Mouse (Mus musculus) neutrophil, adult 65 days (primary cell): Measurements from ENCODE around the gene 4930438A08Rik. TPM values are rescaled to one million over a fixed set of nuclear protein-coding genes. Genes with fewer than 3 reads are reported as not detected.

Experiments
- total RNA-seq: library from RNA; stranded (reverse); gene quantifications from 2 replicates; pipeline ENCODE4 v1.2.4, GENCODE M21; 2023

Gene 4930438A08Rik
- total RNA-seq: 84.1 and 93.8 TPM in 2 replicates

DNA sequence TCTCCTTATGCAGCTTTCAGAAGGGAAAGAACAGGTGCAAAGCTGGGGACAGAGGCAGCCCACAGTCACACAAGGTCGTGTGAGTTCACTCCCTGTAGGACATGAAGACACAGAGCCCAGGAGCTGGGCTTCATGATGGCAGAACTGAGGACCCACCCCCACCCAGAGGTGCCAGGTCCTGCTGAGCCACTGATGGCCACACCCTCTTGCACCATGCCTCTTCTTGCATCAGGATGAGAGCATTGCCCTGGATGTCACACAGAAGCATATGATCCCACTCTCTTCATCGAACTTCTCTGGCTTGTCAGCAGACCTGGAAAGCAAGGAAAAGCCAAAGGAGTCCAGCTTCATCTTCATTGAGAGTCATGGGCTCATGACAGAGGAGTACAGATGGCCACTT lies at the start of gene 4930438A08Rik:
Gene 4930438A08Rik (plus strand): TSS at position 228 of the 400 bp plus-strand sequence.

DNA sequence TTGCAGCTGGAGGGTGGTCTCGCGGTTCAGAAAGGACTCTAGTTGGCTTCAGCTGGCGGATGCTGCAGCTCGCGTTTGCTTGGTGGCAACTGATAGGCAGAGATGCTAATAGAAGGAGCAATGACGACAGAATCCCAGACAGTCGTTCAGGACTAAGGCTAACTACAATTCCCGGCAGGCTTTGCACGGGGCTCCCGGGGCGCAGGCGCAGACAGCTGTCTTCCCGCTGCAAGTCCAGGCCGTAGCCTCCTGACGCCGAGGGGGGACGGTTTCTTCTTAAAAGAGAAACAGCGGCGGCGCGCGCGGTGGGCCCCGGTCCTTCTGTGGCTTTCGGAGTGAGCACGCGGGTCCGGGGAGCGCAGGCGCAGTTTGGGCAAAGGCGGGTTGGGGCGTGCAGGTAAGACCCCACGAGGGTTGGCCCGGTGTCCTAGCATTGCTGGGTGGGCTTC lies 32.3 kb downstream of the 4930438A08Rik start, which contains the start of gene Zfp692:
Gene Zfp692 (plus strand): TSS at position 210 of the 449 bp plus-strand sequence.

DNA sequence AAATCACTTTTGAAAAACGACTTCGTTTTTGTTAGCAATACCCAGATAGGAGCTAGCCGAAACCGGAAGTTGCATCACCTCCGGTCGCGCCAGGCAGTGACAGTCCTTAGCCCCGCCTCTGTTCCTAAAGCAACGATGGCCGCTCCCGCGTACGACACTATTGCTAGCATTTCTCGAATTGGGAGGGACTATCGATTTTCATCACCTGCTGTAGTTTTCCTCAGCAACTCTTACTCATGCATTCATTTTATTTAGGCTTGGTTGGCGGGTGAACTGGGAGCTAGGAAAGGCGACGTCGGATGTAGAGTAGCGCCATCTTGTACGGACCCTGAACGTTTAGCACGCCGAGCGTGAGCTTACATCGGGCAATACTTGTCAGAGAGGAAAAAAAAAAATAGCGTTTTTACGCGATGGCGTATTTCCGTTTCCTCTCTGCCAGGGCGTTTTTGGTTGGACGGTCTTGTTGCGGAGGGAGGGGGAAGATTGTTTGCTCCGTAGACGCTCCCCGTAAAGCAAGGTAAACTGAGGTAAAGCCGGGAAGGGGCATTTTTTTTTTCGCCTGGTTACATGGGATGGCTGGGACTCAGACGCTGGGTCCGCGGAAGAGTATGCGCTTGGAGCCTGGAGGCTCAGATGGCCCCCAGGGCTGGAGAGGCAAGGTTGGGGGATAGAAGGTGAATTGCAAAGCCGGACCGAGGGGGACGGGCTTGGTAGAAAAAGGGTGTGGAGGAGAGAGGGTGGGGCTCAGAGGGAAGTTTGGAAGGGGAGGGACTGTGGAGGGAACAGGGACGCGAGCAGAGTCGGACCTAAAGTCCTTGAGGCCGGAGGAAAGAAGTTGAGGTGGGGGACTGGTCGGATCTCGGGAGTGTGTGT lies 55.9 kb downstream of the 4930438A08Rik start, which contains the start of the genes Zfp672 and Sh3bp5l:
Gene Zfp672 (minus strand): TSS at position 64 of the 873 bp plus-strand sequence.
Gene Sh3bp5l (plus strand): TSS at position 449 of the 873 bp plus-strand sequence.

Other genes with a start within 250 kb of the 4930438A08Rik start
- gene Gm12248, start 181.7 kb upstream of the 4930438A08Rik start, total RNA-seq: not detected in 2 replicates
- 31.0 and 33.4 TPM in 2 replicates for gene Cnot8, start 170.6 kb upstream of the 4930438A08Rik start, total RNA-seq
- gene Gemin5, start 106.3 kb upstream of the 4930438A08Rik start, total RNA-seq: 4.5 and 5.0 TPM in 2 replicates
- 7.8 and 11.0 TPM in 2 replicates for gene Mrpl22, start 103.1 kb upstream of the 4930438A08Rik start, total RNA-seq
- 5.3 and 10.0 TPM in 2 replicates for gene Igtp, start 75.2 kb upstream of the 4930438A08Rik start, total RNA-seq
- 3.3 and 4.9 TPM in 2 replicates for gene Irgm2, start 75.2 kb upstream of the 4930438A08Rik start, total RNA-seq
- gene Zfp692, start 32.3 kb downstream of the 4930438A08Rik start, total RNA-seq: 9.9 and 13.5 TPM in 2 replicates
- gene Zfp672, start 55.5 kb downstream of the 4930438A08Rik start, total RNA-seq: 13.5 and 20.9 TPM in 2 replicates
- 26.4 and 32.8 TPM in 2 replicates for gene Sh3bp5l, start 55.9 kb downstream of the 4930438A08Rik start, total RNA-seq
- not detected in 2 replicates for gene Lypd8, start 104.2 kb downstream of the 4930438A08Rik start, total RNA-seq
- gene 1810065E05Rik, start 146.3 kb downstream of the 4930438A08Rik start, total RNA-seq: not detected in 2 replicates
- not detected in 2 replicates for gene Gm12253, start 157.8 kb downstream of the 4930438A08Rik start, total RNA-seq
- not detected in 2 replicates for gene Lypd9, start 178.1 kb downstream of the 4930438A08Rik start, total RNA-seq
- not detected in 2 replicates for gene Olfr30, start 187.5 kb downstream of the 4930438A08Rik start, total RNA-seq
- gene Olfr332, start 217.8 kb downstream of the 4930438A08Rik start, total RNA-seq: not detected in 2 replicates
- not detected in 2 replicates for gene Olfr331, start 227.8 kb downstream of the 4930438A08Rik start, total RNA-seq